Mouse (Mus musculus): Measurements from ENCODE around the gene Mgat4e. TPM values are rescaled to one million over a fixed set of nuclear protein-coding genes. Genes with fewer than 3 reads are reported as not detected.

Gene Mgat4e
- polyA plus RNA-seq, 1 experiment from 2014 or later, result not detected

GRCm38 (mm10) chr1:134494428-134495215, 54.9 kb downstream of the Mgat4e start, which contains the start of gene Rabif:
Gene Rabif (plus strand): TSS chr1:134494648.
- peaks cover 26% of the 10 kb centered on the region for H3K36me3 ChIP-seq
- WGBS, result under 1% methylated on average over 58 of the region's 58 CpGs
- peak within 1 kb of the TSS; percentile 83 for H3K4me3 ChIP-seq
- DNase-seq (ENCODE audit: low spot score), result peak; percentile 99
- peak within 1 kb of the TSS; percentile 95 for H3K27ac ChIP-seq
- H3K27me3 ChIP-seq (ENCODE audit: insufficient read depth, poor library complexity, severe bottlenecking), result no peaks in the 10 kb centered on the region
- no peaks in the 10 kb centered on the region for H3K9me3 ChIP-seq
- H3K4me1 ChIP-seq (replicated peaks), result peaks cover 20% of the 10 kb centered on the region

DNA sequence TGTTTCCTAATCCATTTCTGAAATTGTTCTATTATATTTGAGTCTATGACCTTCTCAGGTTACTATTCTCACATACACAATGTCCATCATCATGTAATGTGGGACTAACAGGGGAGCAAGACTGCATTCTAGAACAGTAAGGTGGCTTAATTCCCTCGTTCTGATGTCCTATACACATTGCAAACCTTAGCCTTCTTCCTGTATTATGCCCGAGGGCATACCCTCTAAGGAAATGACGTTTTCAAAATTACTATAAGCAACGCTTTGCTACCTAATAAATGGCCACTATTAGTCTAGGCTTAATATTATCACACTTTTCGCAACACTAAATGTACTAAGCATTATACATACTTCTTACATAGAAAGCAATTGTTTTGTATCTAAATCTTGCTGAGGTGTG, 55.5 kb downstream of the Mgat4e start:
- peak overlapping the region; percentile 95 for H3K27ac ChIP-seq
- peaks cover 20% of the 10 kb centered on the region for H3K4me1 ChIP-seq (replicated peaks)
- H3K9me3 ChIP-seq, result no peaks in the 10 kb centered on the region
- 25% methylated on average over 5 of the region's 5 CpGs for WGBS
- peak overlapping the region; percentile 83 for H3K4me3 ChIP-seq
- peaks cover 32% of the 10 kb centered on the region for H3K36me3 ChIP-seq
- no peak for DNase-seq (ENCODE audit: low spot score)
- H3K27me3 ChIP-seq (ENCODE audit: insufficient read depth, poor library complexity, severe bottlenecking), result no peaks in the 10 kb centered on the region

- no peaks in the 10 kb centered on the region for H3K9me3 ChIP-seq
- peak overlapping the region; percentile 83 for H3K4me3 ChIP-seq
- whole genome bisulfite sequencing, result 90% methylated on average over 2 of the region's 2 CpGs
- peaks cover 32% of the 10 kb centered on the region for H3K36me3 ChIP-seq
- H3K27ac ChIP-seq, result no peak overlapping the region
- peaks cover 20% of the 10 kb centered on the region for H3K4me1 ChIP-seq (replicated peaks)
- no peak for DNase-seq (ENCODE audit: low spot score)
- no peaks in the 10 kb centered on the region for H3K27me3 ChIP-seq (ENCODE audit: insufficient read depth, poor library complexity, severe bottlenecking)
Observed at GRCm38 (mm10) chr1:134493496-134493895, 56.0 kb downstream of the Mgat4e start.

DNA sequence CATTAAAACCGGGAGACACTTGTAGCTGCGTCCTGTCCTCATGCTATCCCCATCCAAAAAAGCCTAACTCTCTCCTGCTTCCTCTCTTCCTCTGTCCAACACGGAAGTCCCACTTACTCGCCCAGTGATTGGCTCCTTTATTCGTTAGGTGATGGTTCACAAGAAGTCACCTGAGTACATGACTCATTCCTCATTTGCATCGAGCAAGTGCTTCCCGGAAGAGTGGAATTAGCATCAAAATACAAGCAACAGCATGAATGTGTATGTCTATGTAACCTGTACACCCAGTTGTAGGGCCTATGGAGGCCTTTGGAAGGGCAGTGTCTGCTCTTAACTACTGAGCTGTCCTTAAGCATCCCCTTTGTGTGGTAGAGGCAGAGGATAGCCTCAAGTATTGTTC, 57.2 kb downstream of the Mgat4e start:
- 76% methylated on average over 7 of the region's 7 CpGs for WGBS
- DNase-seq (ENCODE audit: low spot score), result no peak
- Histone ChIP-seq H3K27me3 (ENCODE audit: insufficient read depth, poor library complexity, severe bottlenecking) (no peaks in the 10 kb centered on the region), H3K4me1 (replicated peaks) (peaks cover 20% of the 10 kb centered on the region), H3K4me3 (no peak overlapping the region), H3K27ac (no peak overlapping the region), H3K9me3 (no peaks in the 10 kb centered on the region), H3K36me3 (peaks cover 44% of the 10 kb centered on the region)

Other genes starting within 250 kb of the Mgat4e start
- 3.2 and 4.1 TPM in 2 replicates for gene Ppfia4, start 216.8 kb downstream of the Mgat4e start, polyA plus RNA-seq (2016; fragmentation: Nextera tagmentation; extraction: Ambion mirVana)
- gene Tmem183a, start 187.7 kb downstream of the Mgat4e start, polyA plus RNA-seq (2016; fragmentation: Nextera tagmentation; extraction: Ambion mirVana), result 108 and 132 TPM in 2 replicates
- not detected in 2 replicates for gene 4933406M09Rik, start 163.7 kb downstream of the Mgat4e start, polyA plus RNA-seq (2016; fragmentation: Nextera tagmentation; extraction: Ambion mirVana)
- 27.3 and 31.2 TPM in 2 replicates for gene Cyb5r1, start 144.1 kb downstream of the Mgat4e start, polyA plus RNA-seq (2016; fragmentation: Nextera tagmentation; extraction: Ambion mirVana)
- gene Adipor1, start 134.3 kb downstream of the Mgat4e start, polyA plus RNA-seq (2016; fragmentation: Nextera tagmentation; extraction: Ambion mirVana), result 77.1 and 77.8 TPM in 2 replicates
- 31.7 and 37.2 TPM in 2 replicates for gene Klhl12, start 94.2 kb downstream of the Mgat4e start, polyA plus RNA-seq (2016; fragmentation: Nextera tagmentation; extraction: Ambion mirVana)
- 43.8 and 45.0 TPM in 2 replicates for gene Rabif, start 55.0 kb downstream of the Mgat4e start, polyA plus RNA-seq (2016; fragmentation: Nextera tagmentation; extraction: Ambion mirVana)
- 69.9 and 71.6 TPM in 2 replicates for gene Kdm5b, start 10.5 kb upstream of the Mgat4e start, polyA plus RNA-seq (2016; fragmentation: Nextera tagmentation; extraction: Ambion mirVana)
- gene Syt2, start 97.0 kb upstream of the Mgat4e start, polyA plus RNA-seq (2016; fragmentation: Nextera tagmentation; extraction: Ambion mirVana), result 4.8 and 4.9 TPM in 2 replicates